Mouse (Mus musculus): Measurements from ENCODE around the gene Adam12. TPM values are rescaled to one million over a fixed set of nuclear protein-coding genes. Genes with fewer than 3 reads are reported as not detected.
A peak's percentile ranks its signal among the peaks of the same experiment; 100 is the strongest.

Gene Adam12
- total RNA-seq, 2 experiments from 2014 or later: 16.3 to 16.8 TPM

GRCm38 (mm10) chr7:134226231-134226630 lies 5.7 kb downstream of the Adam12 start:
- DNase-seq (ENCODE audit: low spot score in 2 of 2): no peak

DNA sequence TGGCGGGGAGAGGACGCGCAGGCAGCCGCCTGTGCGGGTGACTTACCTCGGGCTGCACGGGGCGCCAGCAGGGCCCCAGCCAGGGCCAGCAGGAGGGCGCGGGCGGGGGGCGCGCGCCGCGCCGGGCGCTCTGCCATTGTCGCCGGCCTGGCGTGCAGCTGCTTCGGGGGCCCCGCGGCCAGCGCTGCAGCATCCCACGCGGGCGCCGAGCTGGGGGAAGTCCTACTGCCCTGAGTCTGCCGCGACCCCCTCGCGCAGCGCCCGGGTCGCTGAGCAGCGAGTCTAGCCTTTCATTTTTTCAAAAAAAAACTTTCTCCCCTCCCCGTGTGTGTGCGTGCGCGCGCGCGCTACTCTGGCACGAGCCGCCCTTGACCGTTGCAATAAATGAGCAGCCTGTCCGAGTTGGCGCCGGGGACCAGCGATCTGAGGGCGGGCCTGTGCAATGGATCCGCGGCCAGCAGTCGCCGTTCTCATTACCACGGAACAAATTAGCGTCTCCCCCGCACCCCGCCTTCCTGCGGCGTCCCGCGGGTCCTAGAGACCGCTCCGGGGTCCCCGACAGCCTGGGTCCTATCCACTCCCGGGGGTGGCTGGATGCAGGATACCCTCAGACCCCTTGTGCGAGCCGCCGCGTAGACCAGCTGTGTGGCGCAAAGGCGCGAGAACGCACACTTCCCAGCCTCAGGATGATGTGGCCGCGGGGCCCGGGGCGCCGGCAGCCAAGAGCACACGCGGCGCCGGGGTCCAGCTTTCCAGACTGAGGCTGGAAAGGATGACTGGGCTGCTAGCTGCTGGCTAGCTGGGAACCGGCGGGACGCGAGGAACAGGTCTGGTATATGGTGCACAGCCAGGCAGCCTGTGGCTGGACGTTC lies 7.0 kb downstream of the Adam12 start:
- DNase-seq (ENCODE audit: low spot score in 2 of 2): peak; percentile 77 to 82

DNA sequence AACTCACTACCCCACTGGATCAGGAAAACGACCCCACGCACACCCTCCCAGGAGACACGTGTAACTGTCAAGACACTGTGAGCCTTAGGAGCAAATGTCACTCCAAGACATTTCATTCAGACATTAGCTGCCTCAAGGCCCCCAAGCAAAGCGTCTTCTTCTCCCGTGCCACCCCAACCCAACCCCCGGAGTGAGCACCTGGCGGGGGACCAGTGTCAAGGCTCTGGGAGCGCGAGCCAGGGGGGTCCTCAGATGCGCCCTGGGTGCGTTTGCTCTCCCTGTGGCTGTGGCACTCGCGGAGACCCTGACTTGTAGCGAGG lies 7.6 kb downstream of the Adam12 start:
- no peak for DNase-seq (ENCODE audit: low spot score in 2 of 2)

GRCm38 (mm10) chr7:134223444-134224161 lies 8.3 kb downstream of the Adam12 start:
- DNase-seq (ENCODE audit: low spot score in 2 of 2): peak; percentile 92 to 95

- peak; percentile 69 to 70 for DNase-seq (ENCODE audit: low spot score in 2 of 2)
These were observed 24.0 kb downstream of the Adam12 start for GRCm38 (mm10) chr7:134207956-134208355.

GRCm38 (mm10) chr7:134193089-134193488 lies 38.9 kb downstream of the Adam12 start:
- DNase-seq (ENCODE audit: low spot score in 2 of 2): no peak

GRCm38 (mm10) chr7:134190101-134190500 lies 41.8 kb downstream of the Adam12 start:
- no peak for DNase-seq (ENCODE audit: low spot score in 2 of 2)

- no peak for DNase-seq (ENCODE audit: low spot score in 2 of 2)
These were observed 43.4 kb downstream of the Adam12 start for GRCm38 (mm10) chr7:134188565-134188964.

DNA sequence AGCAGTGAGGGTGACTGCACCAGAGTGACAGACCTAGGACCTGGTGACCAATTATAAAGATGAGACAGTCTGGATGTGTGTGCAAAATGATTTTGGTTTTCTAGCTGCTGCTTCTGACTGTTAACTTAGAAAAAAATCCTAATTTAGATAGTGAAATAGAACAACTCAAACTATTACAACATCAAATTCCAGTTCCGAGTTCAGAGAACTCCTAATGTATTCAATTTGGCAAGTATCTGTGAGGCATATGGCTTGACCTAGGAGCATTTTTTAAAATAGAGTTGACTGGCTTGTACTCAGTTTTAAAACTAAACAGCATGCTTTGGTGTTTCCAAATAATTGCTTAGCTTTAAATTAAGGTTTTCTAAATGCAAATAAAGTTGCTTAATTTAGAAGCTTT lies 44.0 kb downstream of the Adam12 start:
- DNase-seq (ENCODE audit: low spot score in 2 of 2): no peak

GRCm38 (mm10) chr7:134186497-134186896 lies 45.4 kb downstream of the Adam12 start:
- DNase-seq (ENCODE audit: low spot score in 2 of 2): no peak

- DNase-seq (ENCODE audit: low spot score in 2 of 2): no peak
These were observed 46.2 kb downstream of the Adam12 start for GRCm38 (mm10) chr7:134185751-134186150.

GRCm38 (mm10) chr7:134181717-134182116 lies 50.2 kb downstream of the Adam12 start:
- DNase-seq (ENCODE audit: low spot score in 2 of 2): no peak

GRCm38 (mm10) chr7:134181056-134181455 lies 50.9 kb downstream of the Adam12 start:
- DNase-seq (ENCODE audit: low spot score in 2 of 2): no peak

DNA sequence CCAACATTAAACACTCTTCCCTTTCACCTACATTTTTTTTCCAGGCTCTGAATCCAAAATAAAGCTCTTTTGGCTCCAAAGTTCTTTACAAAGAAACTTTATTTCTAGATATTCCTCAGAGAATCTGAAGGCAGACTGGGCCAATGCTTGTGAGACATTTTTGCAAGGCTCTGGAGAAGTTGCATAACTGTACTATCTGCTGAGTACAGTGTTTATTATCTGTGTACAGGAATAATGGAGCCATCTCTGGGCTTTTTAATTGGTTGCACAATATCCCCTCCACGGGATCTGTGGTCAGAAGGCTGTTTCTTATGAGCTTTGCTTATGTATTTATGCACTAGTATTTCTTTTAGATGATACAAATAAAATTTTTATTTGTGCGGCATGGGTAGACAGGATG lies 54.9 kb downstream of the Adam12 start:
- no peak for DNase-seq (ENCODE audit: low spot score in 2 of 2)

GRCm38 (mm10) chr7:134175201-134175600 lies 56.7 kb downstream of the Adam12 start:
- no peak for DNase-seq (ENCODE audit: low spot score in 2 of 2)

DNA sequence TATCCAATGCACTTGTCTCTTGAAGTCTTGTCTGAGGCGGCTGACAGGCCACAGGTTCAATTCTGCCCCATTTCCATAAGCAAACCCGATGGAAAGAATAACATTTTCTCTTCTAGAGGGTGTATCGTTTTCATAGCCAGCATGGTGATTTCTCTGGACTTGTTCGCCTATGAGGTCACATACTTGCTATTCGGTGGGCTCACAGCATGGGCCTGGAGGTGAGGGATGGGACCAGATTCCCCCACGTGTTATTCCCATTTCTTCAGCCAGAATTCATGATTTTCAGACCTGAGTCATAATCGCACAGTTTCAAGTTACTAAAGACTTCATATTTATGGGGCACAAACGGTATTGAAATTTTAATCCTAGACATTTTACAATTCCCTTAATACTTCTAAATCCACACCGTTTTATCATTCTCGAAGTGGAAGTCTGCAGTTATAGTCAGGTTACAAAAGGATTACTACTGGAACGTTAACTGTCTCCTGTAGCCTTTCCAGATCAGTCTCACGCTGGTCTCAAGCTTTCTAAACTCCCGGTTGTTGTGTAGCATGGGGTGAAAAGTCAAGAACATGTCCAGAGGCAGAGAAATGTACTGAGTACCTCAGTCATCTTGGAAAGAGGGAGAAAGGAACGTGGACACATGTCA lies 58.4 kb downstream of the Adam12 start:
- DNase-seq (ENCODE audit: low spot score in 2 of 2): no peak

GRCm38 (mm10) chr7:134170180-134170910 lies 61.6 kb downstream of the Adam12 start:
- DNase-seq (ENCODE audit: low spot score in 2 of 2): no peak

- no peak for DNase-seq (ENCODE audit: low spot score in 2 of 2)
These were observed 62.2 kb downstream of the Adam12 start for GRCm38 (mm10) chr7:134169780-134170179.

GRCm38 (mm10) chr7:134167586-134167985 lies 64.4 kb downstream of the Adam12 start:
- DNase-seq (ENCODE audit: low spot score in 2 of 2): no peak

DNA sequence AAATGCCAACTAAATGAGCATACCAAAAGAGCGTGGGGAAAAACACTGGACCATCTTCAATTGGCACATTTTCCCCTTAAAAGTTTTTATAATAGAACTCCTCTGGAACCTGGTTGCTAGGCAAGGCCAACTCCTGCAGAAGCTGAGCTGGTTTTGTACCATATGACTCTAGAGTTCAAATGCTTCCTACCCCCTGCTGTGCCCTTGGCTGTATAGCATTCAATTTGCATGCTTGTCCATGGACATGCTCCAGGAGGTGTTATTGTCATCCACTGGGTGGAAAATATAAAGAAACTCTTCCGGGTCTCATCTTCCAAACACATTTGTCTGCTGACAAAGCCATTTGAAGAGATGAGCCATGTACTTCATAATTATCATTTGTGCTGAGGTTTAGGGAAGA lies 68.2 kb downstream of the Adam12 start:
- DNase-seq (ENCODE audit: low spot score in 2 of 2): no peak

GRCm38 (mm10) chr7:134162886-134163285 lies 69.1 kb downstream of the Adam12 start:
- no peak for DNase-seq (ENCODE audit: low spot score in 2 of 2)
